Mouse (Mus musculus) kidney, embryonic 14.5 days (tissue): ENCODE data around the gene Krt26. TPM values are rescaled to one million over a fixed set of nuclear protein-coding genes. Genes with fewer than 3 reads are reported as not detected.

Experiments
- ATAC-seq: fragments of 200-750 bp; cut with Nextera tagmentation; 2 replicates; pipeline ENCODE4 v1.8.0; 2017; ENCODE audit warnings: moderate number of reproducible peaks, mild to moderate bottlenecking, moderate TSS enrichment, moderate library complexity; ENCODE audit not compliant: low FRiP score, low TSS enrichment
- H3K27ac ChIP-seq: fragments of 300-500 bp; sonication (generic); 2 replicates; pipeline ENCODE4 v1.5.1; 2014; ENCODE audit warnings: low read depth, mild to moderate bottlenecking, low read length, moderate library complexity, mixed read lengths
- H3K27me3 ChIP-seq: fragments of 300-500 bp; sonication (generic); 2 replicates; pipeline ENCODE4 v1.6.1; 2014; ENCODE audit warnings: mild to moderate bottlenecking, low read length; ENCODE audit not compliant: control insufficient read depth, insufficient read depth
- H3K36me3 ChIP-seq: fragments of 300-500 bp; sonication (generic); 2 replicates; pipeline ENCODE4 v1.6.1; 2014; ENCODE audit warnings: low read length, mixed read lengths; ENCODE audit not compliant: control insufficient read depth, insufficient read depth
- H3K4me1 ChIP-seq: fragments of 300-500 bp; sonication (generic); 2 replicates; pipeline ENCODE4 v1.6.1; 2014; ENCODE audit warnings: low read length, mixed read lengths; ENCODE audit not compliant: control insufficient read depth, insufficient read depth
- H3K4me2 ChIP-seq: fragments of 300-500 bp; sonication (generic); replicated peaks from 2 replicates; pipeline ENCODE4 v1.6.1; 2014; ENCODE audit warnings: low read depth, mild to moderate bottlenecking, low read length
- H3K4me3 ChIP-seq: fragments of 300-500 bp; sonication (generic); 2 replicates; pipeline ENCODE4 v1.5.1; 2014; ENCODE audit warnings: mild to moderate bottlenecking, low read length
- H3K9ac ChIP-seq: fragments of 300-500 bp; sonication (generic); 2 replicates; pipeline ENCODE4 v1.6.1; 2014; ENCODE audit warnings: low read depth, mild to moderate bottlenecking, low read length, moderate library complexity
- H3K9me3 ChIP-seq: fragments of 300-500 bp; sonication (generic); 2 replicates; pipeline ENCODE4 v1.6.1; 2016; ENCODE audit warnings: low read length; ENCODE audit not compliant: control insufficient read depth
- WGBS: fragments of 180-500 bp; shearing (Covaris S2); extraction: QIAGEN DNeasy Blood & Tissue Kit; methylation state at CpG from one replicate; pipeline ENCODE4 v1.1.7; 2014; 5-methylcytosine and 5-hydroxymethylcytosine counted together
- polyA plus RNA-seq: library from polyadenylated mRNA; unstranded; fragments of >200 nt; fragmentation: Nextera tagmentation; extraction: Ambion mirVana; gene quantifications from 2 replicates; pipeline ENCODE4 v1.2.1, GENCODE M21; 2014

The Krt26 gene
- polyA plus RNA-seq, 1 experiment from 2014 or later, result not detected

DNA sequence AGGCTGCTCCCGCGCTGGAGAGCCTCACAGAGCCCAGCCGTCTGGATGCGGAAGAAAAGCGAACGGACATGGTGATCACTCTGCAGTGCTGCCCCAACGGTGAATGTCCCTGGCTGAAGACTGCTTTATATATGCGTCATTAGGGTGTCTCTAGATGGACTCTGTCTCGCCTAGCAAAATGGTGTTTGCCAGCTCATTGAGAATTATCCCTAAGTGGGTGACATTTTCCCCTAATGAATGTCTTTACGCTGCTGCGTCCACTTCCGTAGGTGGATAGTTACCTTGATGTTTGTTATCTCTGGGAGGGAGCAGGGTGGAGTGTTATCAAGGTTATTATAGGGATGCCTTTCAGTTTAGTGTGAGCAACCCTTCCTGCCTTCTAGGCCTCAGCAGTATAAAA is 13.2 kb upstream of the Krt26 start, which contains the start of gene Krt27:
Gene Krt27, minus strand, starts transcription at position 101 of the 400 bp plus-strand sequence.
- Histone ChIP-seq H3K4me2 (no peak within 1 kb of the TSS), H3K4me3 (no peak within 1 kb of the TSS), H3K27ac (no peak within 1 kb of the TSS), H3K27me3 (no peaks in the 10 kb centered on the region; the same call in 1 of the 2 replicates), H3K36me3 (no peaks in the 10 kb centered on the region), H3K9ac (no peak within 1 kb of the TSS), H3K4me1 (no peaks in the 10 kb centered on the region), H3K9me3 (no peaks in the 10 kb centered on the region)
- ATAC-seq, result no peak
- WGBS, result 70% methylated on average over 12 of the region's 12 CpGs

DNA sequence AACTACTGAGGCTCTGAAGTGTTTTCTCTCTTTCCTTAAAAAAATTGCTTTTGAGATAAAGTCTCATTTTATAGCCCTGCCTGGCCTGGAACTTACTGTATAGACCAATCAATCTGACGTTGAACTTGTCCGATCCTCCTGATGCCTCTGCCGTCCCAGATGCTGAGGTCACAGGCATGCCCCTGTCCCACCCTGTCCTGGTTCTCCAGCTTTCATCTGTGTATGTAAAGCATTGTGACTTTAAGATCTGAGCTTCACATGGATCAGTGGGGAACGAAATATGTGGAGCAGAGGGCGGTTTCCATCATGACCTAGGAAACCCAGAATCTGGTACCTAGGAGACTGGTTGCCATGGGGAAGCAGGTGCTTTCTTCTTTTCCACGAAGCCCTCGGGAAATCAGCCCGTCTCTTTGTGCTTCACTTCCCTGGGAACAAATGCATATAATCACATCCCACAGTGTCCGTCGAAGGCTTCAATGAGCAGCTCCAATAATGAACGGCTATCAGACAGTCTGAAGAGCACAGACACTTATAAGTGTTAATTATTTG is 1.6 kb upstream of the Krt26 start:
- Histone ChIP-seq H3K4me1 (no peaks in the 10 kb centered on the region), H3K27me3 (no peaks in the 10 kb centered on the region), H3K9ac (no peak overlapping the region), H3K4me2 (no peak overlapping the region), H3K9me3 (no peaks in the 10 kb centered on the region), H3K4me3 (no peak overlapping the region), H3K36me3 (no peaks in the 10 kb centered on the region), H3K27ac (no peak overlapping the region)
- no peak for ATAC-seq
- WGBS, result 77% methylated on average over 11 of the region's 11 CpGs

DNA sequence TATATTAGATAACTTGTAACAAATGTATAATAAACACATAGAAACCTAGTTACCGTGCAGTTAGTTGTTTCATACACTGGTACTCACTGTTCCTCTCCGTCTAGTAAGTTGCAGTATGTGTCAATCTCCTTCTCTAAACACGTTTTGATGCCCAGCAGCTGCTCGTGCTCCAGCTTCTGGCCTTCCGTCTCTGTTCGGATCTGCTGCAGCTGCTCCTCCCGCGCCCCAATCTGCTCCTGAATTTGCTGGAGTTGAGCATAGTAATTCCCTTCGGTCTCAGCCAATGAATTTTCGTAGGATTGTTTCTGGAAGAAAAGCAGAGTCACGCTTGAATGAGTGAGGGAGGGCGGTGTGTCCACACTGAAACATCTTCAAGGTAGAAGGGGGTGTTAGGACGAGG is 4.3 kb downstream of the Krt26 start:
- H3K36me3 ChIP-seq, result no peaks in the 10 kb centered on the region
- ATAC-seq, result no peak
- H3K9ac ChIP-seq, result no peak overlapping the region
- no peaks in the 10 kb centered on the region for H3K9me3 ChIP-seq
- WGBS, result 46% methylated on average over 13 of the region's 13 CpGs
- H3K4me1 ChIP-seq, result no peaks in the 10 kb centered on the region
- no peak overlapping the region for H3K27ac ChIP-seq
- no peak overlapping the region for H3K4me3 ChIP-seq
- no peaks in the 10 kb centered on the region for H3K27me3 ChIP-seq
- no peak overlapping the region for H3K4me2 ChIP-seq

DNA sequence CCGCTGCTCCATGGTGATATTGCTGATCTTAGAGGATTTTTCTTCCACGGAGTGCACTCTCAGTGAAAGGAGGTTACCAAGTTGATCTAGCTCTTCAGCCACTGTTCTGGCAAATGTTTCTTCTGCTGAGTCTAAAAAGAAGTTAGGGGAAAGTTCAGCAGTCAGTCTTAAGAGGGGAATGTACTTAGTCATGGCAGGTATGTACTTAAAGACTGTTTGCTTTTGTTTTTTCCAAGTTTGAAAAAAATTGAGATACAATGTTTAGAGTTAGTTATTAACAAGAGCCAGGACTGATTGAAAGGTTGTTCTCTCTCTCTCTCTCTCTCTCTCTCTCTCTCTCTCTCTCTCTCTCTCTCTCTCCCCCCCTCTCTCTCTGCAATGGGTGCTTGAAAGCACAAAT is 8.1 kb downstream of the Krt26 start:
- H3K9ac ChIP-seq, result no peak overlapping the region
- H3K4me3 ChIP-seq, result no peak overlapping the region
- H3K36me3 ChIP-seq, result no peaks in the 10 kb centered on the region
- ATAC-seq, result no peak
- H3K27ac ChIP-seq, result no peak overlapping the region
- H3K4me2 ChIP-seq, result no peak overlapping the region
- no peaks in the 10 kb centered on the region for H3K9me3 ChIP-seq
- 72% methylated on average over 2 of the region's 2 CpGs for WGBS
- H3K4me1 ChIP-seq, result 0 out of 2 replicates have a peak, but pooled peaks cover 4% of the 10 kb centered on the region
- H3K27me3 ChIP-seq, result no peaks in the 10 kb centered on the region

DNA sequence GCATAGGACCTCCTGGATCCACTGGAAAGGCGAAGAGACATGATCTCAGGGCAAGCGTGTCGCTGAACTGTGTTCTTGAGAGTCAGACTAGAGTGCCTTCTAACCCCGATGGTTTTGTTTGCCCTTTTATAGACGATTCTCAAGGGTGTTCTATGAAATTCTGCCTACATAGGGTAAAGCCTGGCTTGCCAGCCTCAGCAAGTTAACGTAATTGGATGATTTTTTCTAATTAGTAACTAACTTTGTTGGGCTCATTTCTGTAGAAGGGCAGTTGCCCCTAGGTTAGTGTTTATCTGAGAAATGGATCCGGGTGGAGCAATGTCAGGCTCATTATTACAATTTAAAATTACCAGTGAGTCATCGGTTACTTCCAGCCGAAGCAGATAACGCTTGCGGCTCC is 14.9 kb downstream of the Krt26 start, which contains the start of gene Krt25:
Gene Krt25, minus strand, starts transcription at position 101 of the 400 bp plus-strand sequence.
- Histone ChIP-seq H3K9me3 (no peaks in the 10 kb centered on the region), H3K4me3 (no peak within 1 kb of the TSS), H3K36me3 (no peaks in the 10 kb centered on the region), H3K9ac (no peak within 1 kb of the TSS), H3K27me3 (no peaks in the 10 kb centered on the region), H3K4me2 (no peak within 1 kb of the TSS), H3K4me1 (0 out of 2 replicates have a peak, but pooled peaks cover 3% of the 10 kb centered on the region), H3K27ac (no peak within 1 kb of the TSS)
- WGBS, result 93% methylated on average over 11 of the region's 11 CpGs
- ATAC-seq, result no peak

DNA sequence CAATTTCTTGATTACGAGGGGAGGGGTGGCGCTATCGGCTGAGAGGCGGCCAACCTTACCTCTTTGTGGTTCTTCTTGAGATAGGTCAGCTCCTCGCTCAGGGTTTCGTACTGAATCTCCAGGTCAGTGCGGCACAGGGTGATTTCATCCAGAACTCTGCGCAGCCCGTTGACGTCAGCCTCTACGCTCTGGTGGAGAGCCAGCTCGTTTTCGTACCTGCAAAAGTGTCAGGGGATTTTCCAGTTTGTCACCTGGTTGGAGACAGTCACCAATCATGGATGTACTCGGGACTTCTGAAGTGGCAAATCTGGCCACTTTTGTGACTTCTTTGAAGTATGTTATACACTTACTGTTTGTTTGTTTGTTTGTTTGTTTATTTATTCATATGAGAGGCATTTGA is 16.7 kb downstream of the Krt26 start:
- Histone ChIP-seq H3K4me2 (no peak overlapping the region), H3K36me3 (no peaks in the 10 kb centered on the region), H3K27me3 (no peaks in the 10 kb centered on the region), H3K4me1 (no peaks in the 10 kb centered on the region), H3K9ac (no peak overlapping the region), H3K4me3 (no peak overlapping the region), H3K9me3 (no peaks in the 10 kb centered on the region), H3K27ac (no peak overlapping the region)
- 87% methylated on average over 14 of the region's 14 CpGs for WGBS
- ATAC-seq, result no peak

DNA sequence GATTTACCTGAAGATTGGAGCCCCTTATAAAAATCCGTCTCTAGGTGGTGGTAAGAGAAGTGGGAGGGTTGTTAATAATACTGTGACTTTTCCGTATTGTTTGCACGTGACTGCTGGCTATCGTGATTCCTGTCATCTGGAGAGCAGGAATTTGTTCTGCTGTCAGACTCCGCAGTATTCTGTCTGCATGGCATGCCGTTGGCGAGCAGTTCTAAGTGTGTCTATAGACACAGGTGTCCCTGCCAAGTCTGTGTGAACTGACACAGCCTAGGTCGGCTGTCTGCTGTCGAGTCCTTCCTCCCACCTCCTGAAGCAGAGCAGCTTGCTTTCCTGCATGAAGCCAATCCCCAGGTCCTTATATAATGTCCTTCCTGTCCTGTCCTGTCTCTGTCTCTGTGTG is 18.6 kb downstream of the Krt26 start:
- WGBS, result 74% methylated on average over 9 of the region's 9 CpGs
- no peak overlapping the region for H3K27ac ChIP-seq
- no peak for ATAC-seq
- H3K9ac ChIP-seq, result no peak overlapping the region
- no peak overlapping the region for H3K4me2 ChIP-seq
- no peaks in the 10 kb centered on the region for H3K4me1 ChIP-seq
- H3K27me3 ChIP-seq, result no peaks in the 10 kb centered on the region
- no peaks in the 10 kb centered on the region for H3K9me3 ChIP-seq
- H3K4me3 ChIP-seq, result no peak overlapping the region
- H3K36me3 ChIP-seq, result no peaks in the 10 kb centered on the region

DNA sequence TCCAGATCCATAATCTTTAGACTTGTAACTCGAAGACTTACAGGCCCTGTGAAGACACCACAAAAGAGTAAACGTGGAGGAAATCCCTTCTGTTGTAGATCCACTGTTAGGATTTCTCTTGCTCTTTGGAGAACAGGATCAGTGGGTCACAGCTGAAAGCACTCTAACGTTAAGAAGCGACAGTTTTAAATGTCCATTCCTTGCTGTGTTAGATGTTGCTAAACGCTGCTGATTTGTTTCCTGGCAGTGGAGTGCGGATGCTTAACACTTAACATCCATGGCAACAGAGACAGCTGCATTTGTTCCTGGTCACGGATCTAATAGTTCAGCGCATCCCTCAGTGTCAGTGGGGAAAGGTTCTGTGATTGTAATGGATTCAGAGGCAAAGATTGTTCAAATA is 21.2 kb downstream of the Krt26 start:
- H3K36me3 ChIP-seq, result no peaks in the 10 kb centered on the region
- no peak for ATAC-seq
- H3K4me3 ChIP-seq, result no peak overlapping the region
- H3K9me3 ChIP-seq, result no peaks in the 10 kb centered on the region
- no peak overlapping the region for H3K27ac ChIP-seq
- H3K4me2 ChIP-seq, result no peak overlapping the region
- 44% methylated on average over 8 of the region's 8 CpGs for WGBS
- H3K27me3 ChIP-seq, result no peaks in the 10 kb centered on the region
- H3K9ac ChIP-seq, result no peak overlapping the region
- no peaks in the 10 kb centered on the region for H3K4me1 ChIP-seq

DNA sequence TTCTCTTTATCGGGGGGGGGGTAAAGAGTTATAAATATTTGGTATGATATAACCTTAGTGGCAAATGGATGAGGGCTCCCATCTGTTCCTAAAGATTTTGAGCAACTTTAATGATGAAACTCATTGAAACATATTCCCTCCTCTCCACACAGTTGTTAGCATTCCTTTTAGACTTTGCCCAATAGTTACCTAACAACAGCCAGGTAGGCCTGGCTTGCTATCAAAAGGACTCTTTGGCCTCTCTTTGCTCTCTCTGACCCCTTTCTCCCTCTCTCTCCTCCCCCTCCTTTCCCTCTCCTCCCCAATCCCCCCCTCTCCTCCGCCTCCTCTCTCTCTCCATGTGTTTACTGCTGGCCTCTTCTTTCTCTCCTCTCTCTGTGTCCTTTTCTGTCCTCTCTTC is 23.2 kb downstream of the Krt26 start:
- ATAC-seq, result no peak
- H3K9me3 ChIP-seq, result no peaks in the 10 kb centered on the region
- 88% methylated on average over 2 of the region's 2 CpGs for WGBS

More for the DNA sequence above, 23.2 kb downstream of the Krt26 start:
- Histone ChIP-seq H3K4me1 (no peaks in the 10 kb centered on the region), H3K36me3 (no peaks in the 10 kb centered on the region), H3K9ac (no peak overlapping the region), H3K27ac (no peak overlapping the region), H3K27me3 (no peaks in the 10 kb centered on the region), H3K4me3 (no peak overlapping the region), H3K4me2 (no peak overlapping the region)
